Mouse (Mus musculus) heart, adult 18-20 months (tissue): ENCODE results near the gene Gm128. TPM values are rescaled to one million over a fixed set of nuclear protein-coding genes. Genes with fewer than 3 reads are reported as not detected.

Experiments used
- DNase-seq, 2 experiments: peaks; one replicate each; pipeline ENCODE4 v3.0.0; 2021 to 2022; ENCODE audit warnings: mixed read lengths in 1 of 2
- total RNA-seq, 2 experiments: library from RNA; stranded (reverse); gene quantifications; 2 replicates each; pipeline ENCODE4 v1.2.3; 2021

The Gm128 gene
- total RNA-seq, 2 experiments from 2014 or later: not detected

GRCm38 (mm10) chr3:95267855-95268254 lies 26.5 kb upstream of the Gm128 start:
- DNase-seq: no peak

- DNase-seq: no peak
Observed at GRCm38 (mm10) chr3:95266052-95266451, 24.7 kb upstream of the Gm128 start.

GRCm38 (mm10) chr3:95264724-95265123 lies 23.3 kb upstream of the Gm128 start:
- DNase-seq: no peak

GRCm38 (mm10) chr3:95263089-95263739 lies 21.8 kb upstream of the Gm128 start:
- peak; percentile 76 to 84 for DNase-seq

GRCm38 (mm10) chr3:95261975-95262374 lies 20.6 kb upstream of the Gm128 start:
- no peak for DNase-seq

- DNase-seq: no peak
Observed at GRCm38 (mm10) chr3:95256931-95257330, 15.5 kb upstream of the Gm128 start.

GRCm38 (mm10) chr3:95250783-95251424 lies 9.5 kb upstream of the Gm128 start, which contains the start of gene Bnipl:
Bnipl (minus strand) TSS chr3:95251193.
- DNase-seq: no peak

GRCm38 (mm10) chr3:95250361-95250760 lies 9.0 kb upstream of the Gm128 start:
- DNase-seq: no peak

GRCm38 (mm10) chr3:95247660-95248336 lies 6.4 kb upstream of the Gm128 start:
- no peak for DNase-seq

GRCm38 (mm10) chr3:95246465-95247231 lies 5.2 kb upstream of the Gm128 start:
- DNase-seq: peak; percentile 50 to 55

- DNase-seq: no peak
Observed at GRCm38 (mm10) chr3:95243086-95243485, 1.7 kb upstream of the Gm128 start.

GRCm38 (mm10) chr3:95240900-95241299 lies 498 bp downstream of the Gm128 start:
- DNase-seq: no peak

GRCm38 (mm10) chr3:95239971-95240370 lies 1.4 kb downstream of the Gm128 start:
- no peak for DNase-seq

GRCm38 (mm10) chr3:95239022-95239421 lies 2.4 kb downstream of the Gm128 start:
- no peak for DNase-seq

- DNase-seq: no peak
Observed at GRCm38 (mm10) chr3:95237541-95238099, 3.8 kb downstream of the Gm128 start.

GRCm38 (mm10) chr3:95235386-95236301 lies 5.8 kb downstream of the Gm128 start:
- no peak for DNase-seq

GRCm38 (mm10) chr3:95233303-95233980 lies 8.0 kb downstream of the Gm128 start:
- no peak for DNase-seq

GRCm38 (mm10) chr3:95232771-95233170 lies 8.6 kb downstream of the Gm128 start:
- no peak for DNase-seq

- peak in 1 of 2 experiments; percentile 44 for DNase-seq
Observed at GRCm38 (mm10) chr3:95231298-95232221, 9.8 kb downstream of the Gm128 start, which contains the start of gene Mllt11. Mllt11 (minus strand) TSS chr3:95232171.
